Mouse (Mus musculus): ENCODE measurements at regions not wholly inside any gene's neighbourhood (a gene's known extent, or its start where the extent isn't known, plus 50 kb on each side); places are given as distances from the start of the nearest gene placed in this dataset.

DNA sequence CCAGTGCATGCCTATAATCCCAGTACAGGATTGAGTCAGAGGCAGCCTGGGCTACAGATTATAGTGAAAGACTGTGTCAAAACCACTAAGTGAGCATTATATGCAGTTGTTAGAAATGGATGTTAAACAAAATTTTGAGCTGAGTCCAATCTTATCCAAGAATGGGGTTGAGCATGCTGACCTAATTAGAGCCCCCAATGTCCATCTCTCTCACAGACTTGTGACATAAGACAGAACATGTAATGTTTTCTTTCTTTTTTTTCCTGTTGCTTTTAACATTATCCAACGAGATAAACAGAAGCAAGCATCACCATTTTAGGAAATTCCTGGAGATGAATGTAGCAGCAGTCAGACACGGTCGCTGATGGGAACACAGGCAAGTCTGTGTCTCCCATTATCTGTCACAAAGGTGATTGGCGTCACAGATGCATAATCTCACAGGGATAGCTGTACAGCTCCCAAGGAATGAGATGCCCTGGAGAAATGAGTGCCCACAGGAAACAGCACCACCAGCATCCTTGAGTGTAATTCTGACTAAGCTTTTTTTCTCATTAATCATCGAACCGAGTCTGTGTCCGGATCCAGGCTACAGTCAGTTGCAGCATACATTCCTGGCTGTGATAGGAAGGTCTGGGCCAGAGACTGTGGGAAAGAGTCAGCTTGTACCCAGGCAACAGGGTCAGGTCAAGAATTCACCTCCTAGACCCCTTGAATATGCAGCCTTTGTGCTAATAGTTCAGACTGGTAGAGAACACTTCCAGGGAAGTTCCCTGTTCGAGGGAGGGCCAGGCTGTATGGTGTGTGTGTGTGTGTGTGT lies 154.5 kb downstream of the Gm19410 start:
- TF ChIP-seq GATA4 (IDR thresholded peaks at IDR 0.05; ENCODE audit: insufficient replicate concordance, low read length) = no peak

GRCm38 (mm10) chr8:35924026-35924425 lies 158.4 kb downstream of the Gm19410 start:
- no peak for TF ChIP-seq GATA4 (IDR thresholded peaks at IDR 0.05; ENCODE audit: insufficient replicate concordance, low read length)

GRCm38 (mm10) chr8:35927408-35927871 lies 161.8 kb downstream of the Gm19410 start:
- no peak for TF ChIP-seq GATA4 (IDR thresholded peaks at IDR 0.05; ENCODE audit: insufficient replicate concordance, low read length)

- TF ChIP-seq GATA4 (IDR thresholded peaks at IDR 0.05; ENCODE audit: insufficient replicate concordance, low read length) = no peak
Measured at GRCm38 (mm10) chr8:35930291-35930690, 164.7 kb downstream of the Gm19410 start.

- TF ChIP-seq GATA4 (IDR thresholded peaks at IDR 0.05; ENCODE audit: insufficient replicate concordance, low read length) = no peak
Measured at GRCm38 (mm10) chr8:35933186-35934114, 167.9 kb downstream of the Gm19410 start.

- no peak for TF ChIP-seq GATA4 (IDR thresholded peaks at IDR 0.05; ENCODE audit: insufficient replicate concordance, low read length)
Measured at GRCm38 (mm10) chr8:35934115-35934607, 168.6 kb downstream of the Gm19410 start.

- TF ChIP-seq GATA4 (IDR thresholded peaks at IDR 0.05; ENCODE audit: insufficient replicate concordance, low read length) = no peak
Measured at GRCm38 (mm10) chr8:35935034-35935433, 169.4 kb downstream of the Gm19410 start.

- no peak for TF ChIP-seq GATA4 (IDR thresholded peaks at IDR 0.05; ENCODE audit: insufficient replicate concordance, low read length)
Measured at GRCm38 (mm10) chr8:35939199-35939598, 173.6 kb downstream of the Gm19410 start.

- TF ChIP-seq GATA4 (IDR thresholded peaks at IDR 0.05; ENCODE audit: insufficient replicate concordance, low read length) = no peak
Measured at GRCm38 (mm10) chr8:35942515-35942914, 176.9 kb downstream of the Gm19410 start.

- no peak for TF ChIP-seq GATA4 (IDR thresholded peaks at IDR 0.05; ENCODE audit: insufficient replicate concordance, low read length)
Measured at GRCm38 (mm10) chr8:35943686-35944085, 178.1 kb downstream of the Gm19410 start.

DNA sequence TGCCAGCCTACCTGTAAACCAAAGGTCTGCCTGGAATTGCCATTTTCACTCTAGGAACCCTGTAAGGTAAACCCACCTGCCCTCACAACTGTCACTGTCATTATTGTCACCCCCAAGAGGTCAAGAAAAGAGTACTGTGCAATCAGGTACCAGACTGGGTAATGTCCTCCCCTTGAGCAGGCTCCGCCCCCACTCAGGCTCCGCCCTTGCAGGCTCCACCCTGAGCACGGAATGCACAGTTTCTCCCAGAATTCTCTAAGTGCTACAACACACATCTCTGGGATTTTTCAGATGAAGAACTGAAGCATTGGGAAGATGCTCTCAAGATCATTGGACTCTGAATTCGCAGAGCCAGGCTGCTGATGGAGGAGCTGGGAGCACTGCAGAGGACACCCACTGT lies 178.9 kb downstream of the Gm19410 start:
- no peak for TF ChIP-seq GATA4 (IDR thresholded peaks at IDR 0.05; ENCODE audit: insufficient replicate concordance, low read length)

DNA sequence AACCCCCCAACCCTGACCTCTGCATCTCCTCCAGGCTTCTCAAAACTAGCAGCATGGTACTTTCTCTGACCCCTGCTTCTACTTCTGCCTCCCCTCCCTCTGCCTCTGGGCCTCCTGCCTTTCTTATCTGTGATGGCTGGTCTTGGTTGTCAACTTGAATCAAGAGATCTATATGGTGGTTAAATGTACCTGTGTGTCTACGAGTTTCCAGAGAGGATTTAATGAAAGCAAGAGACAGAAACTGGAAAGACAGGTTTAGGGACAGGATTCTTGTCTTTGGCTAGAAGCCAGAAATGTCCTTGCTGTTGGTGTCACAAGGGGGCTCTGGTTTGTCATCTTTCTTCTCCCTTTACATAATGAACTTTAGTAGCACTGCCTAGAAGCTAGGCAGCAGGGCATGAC lies 180.9 kb downstream of the Gm19410 start:
- no peak for TF ChIP-seq GATA4 (IDR thresholded peaks at IDR 0.05; ENCODE audit: insufficient replicate concordance, low read length)

DNA sequence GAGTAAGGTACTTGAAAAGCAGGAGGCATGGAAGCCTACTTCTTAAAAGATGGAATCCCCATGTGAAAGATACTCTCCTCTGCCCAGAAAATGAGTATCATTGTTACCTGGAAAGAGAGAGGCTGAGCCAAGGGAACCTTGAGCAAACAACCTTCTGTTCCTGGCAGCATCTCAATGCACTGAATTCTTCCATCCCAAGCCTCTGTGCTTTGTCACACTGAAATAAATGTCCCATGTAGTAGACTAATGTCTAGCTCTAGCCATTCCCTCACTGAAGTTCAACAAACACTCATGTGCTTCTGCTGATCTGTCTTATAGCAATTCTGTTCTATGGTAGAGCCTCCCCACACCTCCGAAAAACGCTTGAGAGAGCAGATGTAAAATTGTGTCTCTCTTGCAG lies 182.6 kb downstream of the Gm19410 start:
- TF ChIP-seq GATA4 (IDR thresholded peaks at IDR 0.05; ENCODE audit: insufficient replicate concordance, low read length) = no peak

DNA sequence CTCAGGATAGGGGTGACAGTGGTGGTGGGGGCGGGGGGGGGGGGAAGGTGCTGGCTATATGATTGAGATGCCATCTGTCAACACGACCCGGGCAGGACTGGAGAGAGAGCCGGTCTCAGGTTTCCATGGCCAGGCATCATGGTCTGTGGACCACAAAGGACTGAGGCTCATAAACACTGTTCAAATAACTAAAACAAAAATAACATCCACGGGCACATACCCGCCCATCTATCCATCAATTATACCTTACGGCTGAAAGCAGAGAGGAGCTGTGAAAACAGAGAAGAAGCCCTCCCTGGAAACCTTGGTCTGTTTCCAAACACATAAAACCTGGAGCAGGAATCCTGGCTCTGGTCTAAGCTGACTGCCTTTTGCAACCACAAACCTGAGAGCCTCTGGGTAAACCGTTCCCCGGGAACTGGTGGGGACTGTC lies 183.2 kb downstream of the Gm19410 start:
- no peak for TF ChIP-seq GATA4 (IDR thresholded peaks at IDR 0.05; ENCODE audit: insufficient replicate concordance, low read length)

GRCm38 (mm10) chr8:35955506-35955905 lies 189.9 kb downstream of the Gm19410 start:
- no peak for TF ChIP-seq GATA4 (IDR thresholded peaks at IDR 0.05; ENCODE audit: insufficient replicate concordance, low read length)

DNA sequence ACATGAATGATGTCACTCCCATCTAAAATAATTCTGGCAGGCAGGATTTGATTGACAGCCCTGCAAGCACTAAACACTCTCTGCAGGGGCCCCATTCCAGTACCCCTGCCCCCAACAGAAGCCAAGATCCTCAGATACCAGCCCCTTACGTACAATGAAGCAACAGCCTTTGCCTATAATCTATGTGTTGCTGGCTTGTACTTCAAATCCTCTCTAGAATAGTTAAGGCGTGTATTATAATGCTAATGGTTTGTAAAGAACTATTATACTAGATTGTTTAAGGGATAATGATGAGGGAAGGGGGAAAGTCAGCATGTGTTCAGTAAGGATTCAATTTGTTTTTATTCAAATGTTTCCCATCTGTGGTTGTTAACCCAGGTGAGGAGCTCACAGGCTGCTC lies 190.7 kb downstream of the Gm19410 start:
- no peak for TF ChIP-seq GATA4 (IDR thresholded peaks at IDR 0.05; ENCODE audit: insufficient replicate concordance, low read length)
